Mouse (Mus musculus): ENCODE data around the gene Rims4. TPM values are rescaled to one million over a fixed set of nuclear protein-coding genes. Genes with fewer than 3 reads are reported as not detected.

Rims4 gene
- polyA plus RNA-seq, 1 experiment, result 0.05 TPM

GRCm38 (mm10) chr2:163889411-163889810, 29.1 kb downstream of the Rims4 start:
- Histone ChIP-seq H3K4me1 (ENCODE audit: control insufficient read depth, insufficient read depth, insufficient read length, low read length) (no peaks in the 10 kb centered on the region), H3K4me3 (ENCODE audit: low read depth, low read length) (no peak overlapping the region), H3K27ac (ENCODE audit: insufficient read depth, low read depth, low read length) (no peak overlapping the region), H3K36me3 (ENCODE audit: control insufficient read depth, insufficient read depth, low read length) (no peaks in the 10 kb centered on the region), H3K27me3 (ENCODE audit: control insufficient read depth, insufficient read depth, low read length) (no peaks in the 10 kb centered on the region)
- WGBS, result 31% methylated on average over 6 of the region's 6 CpGs
- TF ChIP-seq POLR2A (IDR thresholded peaks at IDR 0.05; ENCODE audit: low read depth, low read length) (no peak), CTCF (IDR thresholded peaks at IDR 0.05; ENCODE audit: extremely low read depth, insufficient read length, insufficient replicate concordance, low read depth, low read length) (no peak)

- H3K4me3 ChIP-seq (ENCODE audit: low read depth, low read length), result no peak overlapping the region
- WGBS, result 74% methylated on average over 17 of the region's 17 CpGs
These were observed 35.4 kb downstream of the Rims4 start for GRCm38 (mm10) chr2:163882859-163883652.

GRCm38 (mm10) chr2:163880891-163881290, 37.6 kb downstream of the Rims4 start:
- Histone ChIP-seq H3K4me1 (ENCODE audit: control insufficient read depth, insufficient read depth, insufficient read length, low read length) (no peaks in the 10 kb centered on the region), H3K4me3 (ENCODE audit: low read depth, low read length) (no peak overlapping the region), H3K36me3 (ENCODE audit: control insufficient read depth, insufficient read depth, low read length) (no peaks in the 10 kb centered on the region), H3K27me3 (ENCODE audit: control insufficient read depth, insufficient read depth, low read length) (no peaks in the 10 kb centered on the region), H3K27ac (ENCODE audit: insufficient read depth, low read depth, low read length) (no peak overlapping the region)
- 36% methylated on average over 6 of the region's 6 CpGs for WGBS
- TF ChIP-seq POLR2A (IDR thresholded peaks at IDR 0.05; ENCODE audit: low read depth, low read length), result no peak
- TF ChIP-seq CTCF (IDR thresholded peaks at IDR 0.05; ENCODE audit: extremely low read depth, insufficient read length, insufficient replicate concordance, low read depth, low read length), result no peak

More at GRCm38 (mm10) chr2:163882859-163883652, 35.4 kb downstream of the Rims4 start:
- Histone ChIP-seq H3K27me3 (ENCODE audit: control insufficient read depth, insufficient read depth, low read length) (no peaks in the 10 kb centered on the region), H3K36me3 (ENCODE audit: control insufficient read depth, insufficient read depth, low read length) (no peaks in the 10 kb centered on the region), H3K27ac (ENCODE audit: insufficient read depth, low read depth, low read length) (no peak overlapping the region), H3K4me1 (ENCODE audit: control insufficient read depth, insufficient read depth, insufficient read length, low read length) (no peaks in the 10 kb centered on the region)
- no peak for TF ChIP-seq CTCF (IDR thresholded peaks at IDR 0.05; ENCODE audit: extremely low read depth, insufficient read length, insufficient replicate concordance, low read depth, low read length)
- no peak for TF ChIP-seq POLR2A (IDR thresholded peaks at IDR 0.05; ENCODE audit: low read depth, low read length)

- no peaks in the 10 kb centered on the region for H3K4me1 ChIP-seq (ENCODE audit: control insufficient read depth, insufficient read depth, insufficient read length, low read length)
- 71% methylated on average over 14 of the region's 14 CpGs for WGBS
- H3K4me3 ChIP-seq (ENCODE audit: low read depth, low read length), result no peak overlapping the region
- H3K27me3 ChIP-seq (ENCODE audit: control insufficient read depth, insufficient read depth, low read length), result no peaks in the 10 kb centered on the region
- no peak for TF ChIP-seq POLR2A (IDR thresholded peaks at IDR 0.05; ENCODE audit: low read depth, low read length)
- no peak for TF ChIP-seq CTCF (IDR thresholded peaks at IDR 0.05; ENCODE audit: extremely low read depth, insufficient read length, insufficient replicate concordance, low read depth, low read length)
- no peak overlapping the region for H3K27ac ChIP-seq (ENCODE audit: insufficient read depth, low read depth, low read length)
- no peaks in the 10 kb centered on the region for H3K36me3 ChIP-seq (ENCODE audit: control insufficient read depth, insufficient read depth, low read length)
These were observed 41.5 kb downstream of the Rims4 start for GRCm38 (mm10) chr2:163876830-163877498.

- 80% methylated on average over 7 of the region's 7 CpGs for WGBS
- no peaks in the 10 kb centered on the region for H3K27me3 ChIP-seq (ENCODE audit: control insufficient read depth, insufficient read depth, low read length)
- no peak overlapping the region for H3K27ac ChIP-seq (ENCODE audit: insufficient read depth, low read depth, low read length)
- no peaks in the 10 kb centered on the region for H3K36me3 ChIP-seq (ENCODE audit: control insufficient read depth, insufficient read depth, low read length)
- H3K4me3 ChIP-seq (ENCODE audit: low read depth, low read length), result no peak overlapping the region
- no peak for TF ChIP-seq CTCF (IDR thresholded peaks at IDR 0.05; ENCODE audit: extremely low read depth, insufficient read length, insufficient replicate concordance, low read depth, low read length)
- TF ChIP-seq POLR2A (IDR thresholded peaks at IDR 0.05; ENCODE audit: low read depth, low read length), result no peak
- H3K4me1 ChIP-seq (ENCODE audit: control insufficient read depth, insufficient read depth, insufficient read length, low read length), result no peaks in the 10 kb centered on the region
These were observed 43.0 kb downstream of the Rims4 start for GRCm38 (mm10) chr2:163875484-163875883.

- H3K36me3 ChIP-seq (ENCODE audit: control insufficient read depth, insufficient read depth, low read length), result no peaks in the 10 kb centered on the region
- TF ChIP-seq CTCF (IDR thresholded peaks at IDR 0.05; ENCODE audit: extremely low read depth, insufficient read length, insufficient replicate concordance, low read depth, low read length), result no peak
- TF ChIP-seq POLR2A (IDR thresholded peaks at IDR 0.05; ENCODE audit: low read depth, low read length), result no peak
- H3K27me3 ChIP-seq (ENCODE audit: control insufficient read depth, insufficient read depth, low read length), result no peaks in the 10 kb centered on the region
- H3K4me3 ChIP-seq (ENCODE audit: low read depth, low read length), result no peak overlapping the region
- 66% methylated on average over 5 of the region's 5 CpGs for WGBS
- no peaks in the 10 kb centered on the region for H3K4me1 ChIP-seq (ENCODE audit: control insufficient read depth, insufficient read depth, insufficient read length, low read length)
- no peak overlapping the region for H3K27ac ChIP-seq (ENCODE audit: insufficient read depth, low read depth, low read length)
These were observed 43.6 kb downstream of the Rims4 start for GRCm38 (mm10) chr2:163874877-163875276.

GRCm38 (mm10) chr2:163871906-163872305, 46.6 kb downstream of the Rims4 start:
- TF ChIP-seq POLR2A (IDR thresholded peaks at IDR 0.05; ENCODE audit: low read depth, low read length), result no peak
- no peak for TF ChIP-seq CTCF (IDR thresholded peaks at IDR 0.05; ENCODE audit: extremely low read depth, insufficient read length, insufficient replicate concordance, low read depth, low read length)
- 23% methylated on average over 3 of the region's 3 CpGs for WGBS
- Histone ChIP-seq H3K4me1 (ENCODE audit: control insufficient read depth, insufficient read depth, insufficient read length, low read length) (no peaks in the 10 kb centered on the region), H3K27ac (ENCODE audit: insufficient read depth, low read depth, low read length) (no peak overlapping the region), H3K36me3 (ENCODE audit: control insufficient read depth, insufficient read depth, low read length) (no peaks in the 10 kb centered on the region), H3K27me3 (ENCODE audit: control insufficient read depth, insufficient read depth, low read length) (no peaks in the 10 kb centered on the region), H3K4me3 (ENCODE audit: low read depth, low read length) (no peak overlapping the region)

Data from small intestine, adult 2 months (tissue).